Mouse (Mus musculus): ENCODE measurements around the gene Sema3d. TPM values are rescaled to one million over a fixed set of nuclear protein-coding genes. Genes with fewer than 3 reads are reported as not detected.

Sema3d gene
- polyA plus RNA-seq (2017; shearing (Covaris generic)): 1 to 10 TPM; 1.1 to 2.1 TPM

GRCm38 (mm10) chr5:12383133-12383959 is at the start of gene Sema3d:
Gene Sema3d, plus strand, starts transcription at chr5:12383385.

